Mouse (Mus musculus): ENCODE results near the gene Prkar1b. TPM values are rescaled to one million over a fixed set of nuclear protein-coding genes. Genes with fewer than 3 reads are reported as not detected.

Prkar1b gene
- polyA plus RNA-seq, 1 experiment = 1.7 TPM

DNA sequence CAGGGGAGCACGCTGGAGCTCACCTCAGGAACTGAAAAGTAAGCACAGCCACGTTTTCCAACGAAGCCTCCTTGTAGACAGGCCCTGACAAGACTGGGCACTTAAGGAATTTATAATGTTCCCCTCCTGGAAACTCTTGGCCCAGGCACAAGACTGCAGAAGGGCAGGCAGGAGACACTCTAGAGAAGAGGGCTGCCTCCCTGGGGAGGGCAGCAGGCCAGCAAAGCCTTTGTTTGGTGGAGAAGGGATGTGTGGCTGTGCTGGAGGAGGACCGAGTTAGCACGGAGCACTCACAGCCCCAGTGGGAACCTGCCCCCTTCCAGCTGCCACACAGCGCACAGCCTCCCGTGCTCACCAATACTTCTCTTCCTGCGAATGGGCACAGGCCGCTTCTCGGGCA lies 161.8 kb downstream of the Prkar1b start:
- H3K36me3 ChIP-seq (ENCODE audit: control insufficient read depth, insufficient read depth) = peaks cover 68% of the 10 kb centered on the region
- no peak overlapping the region for H3ac ChIP-seq (ENCODE audit: control insufficient read depth, insufficient read length, low read depth)
- H3K27me3 ChIP-seq (ENCODE audit: control insufficient read depth, insufficient read depth, insufficient read length) = no peaks in the 10 kb centered on the region
- no peak overlapping the region for H3K4me3 ChIP-seq (ENCODE audit: insufficient read depth, poor library complexity, severe bottlenecking)
- peaks cover 74% of the 10 kb centered on the region for H3K79me2 ChIP-seq (ENCODE audit: control insufficient read depth, insufficient read depth)
- H3K79me3 ChIP-seq (ENCODE audit: low read depth) = peaks cover 47% of the 10 kb centered on the region
- TF ChIP-seq USF1 (IDR thresholded peaks at IDR 0.05; ENCODE audit: low read depth) = no peak
- no peak for TF ChIP-seq MYOD1 (IDR thresholded peaks at IDR 0.05; ENCODE audit: control insufficient read depth, insufficient read length, low read depth)
- no peak for TF ChIP-seq CTCF (IDR thresholded peaks at IDR 0.05; ENCODE audit: control insufficient read depth, insufficient read depth, insufficient read length)
- TF ChIP-seq CEBPB (IDR thresholded peaks at IDR 0.05; ENCODE audit: low read depth) = no peak
- no peak for TF ChIP-seq MAX (IDR thresholded peaks at IDR 0.05)
- TF ChIP-seq MYOG (IDR thresholded peaks at IDR 0.05; ENCODE audit: control insufficient read depth, extremely low read depth, insufficient read length) = no peak
- TF ChIP-seq FOSL1 (IDR thresholded peaks at IDR 0.05; ENCODE audit: insufficient read depth, low read length, poor library complexity, severe bottlenecking) = no peak

DNA sequence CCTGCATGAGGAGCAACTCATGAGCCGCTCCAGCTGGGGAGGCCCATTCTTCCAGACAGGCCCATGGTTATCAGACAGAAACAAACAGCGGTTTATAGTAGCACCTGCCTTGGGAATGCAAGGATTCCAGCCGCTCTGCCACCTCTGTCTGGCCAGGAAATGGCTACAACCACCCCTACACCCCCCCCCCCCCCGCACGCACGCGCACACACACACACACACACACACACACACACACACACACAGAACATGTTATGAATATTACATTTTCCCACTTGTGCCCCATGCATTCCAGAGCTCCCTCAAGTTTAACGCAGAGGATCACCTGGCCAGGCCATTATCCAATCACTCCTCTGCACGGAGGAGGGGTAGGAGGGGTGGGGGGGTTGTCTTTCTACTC lies 167.9 kb downstream of the Prkar1b start:
- peaks cover 77% of the 10 kb centered on the region for H3K36me3 ChIP-seq (ENCODE audit: control insufficient read depth, insufficient read depth)
- H3K79me3 ChIP-seq (ENCODE audit: low read depth) = no peaks in the 10 kb centered on the region
- no peaks in the 10 kb centered on the region for H3K27me3 ChIP-seq (ENCODE audit: control insufficient read depth, insufficient read depth, insufficient read length)
- peaks cover 34% of the 10 kb centered on the region for H3K79me2 ChIP-seq (ENCODE audit: control insufficient read depth, insufficient read depth)
- no peak for TF ChIP-seq CEBPB (IDR thresholded peaks at IDR 0.05; ENCODE audit: low read depth)
- TF ChIP-seq USF1 (IDR thresholded peaks at IDR 0.05; ENCODE audit: low read depth) = no peak
- no peak for TF ChIP-seq MAX (IDR thresholded peaks at IDR 0.05)
- TF ChIP-seq MYOD1 (IDR thresholded peaks at IDR 0.05; ENCODE audit: control insufficient read depth, insufficient read length, low read depth) = no peak
- TF ChIP-seq CTCF (IDR thresholded peaks at IDR 0.05; ENCODE audit: control insufficient read depth, insufficient read depth, insufficient read length) = no peak
- no peak for TF ChIP-seq FOSL1 (IDR thresholded peaks at IDR 0.05; ENCODE audit: insufficient read depth, low read length, poor library complexity, severe bottlenecking)
- TF ChIP-seq MYOG (IDR thresholded peaks at IDR 0.05; ENCODE audit: control insufficient read depth, extremely low read depth, insufficient read length) = no peak
- H3ac ChIP-seq (ENCODE audit: control insufficient read depth, insufficient read length, low read depth) = no peak overlapping the region
- no peak overlapping the region for H3K4me3 ChIP-seq (ENCODE audit: insufficient read depth, poor library complexity, severe bottlenecking)

DNA sequence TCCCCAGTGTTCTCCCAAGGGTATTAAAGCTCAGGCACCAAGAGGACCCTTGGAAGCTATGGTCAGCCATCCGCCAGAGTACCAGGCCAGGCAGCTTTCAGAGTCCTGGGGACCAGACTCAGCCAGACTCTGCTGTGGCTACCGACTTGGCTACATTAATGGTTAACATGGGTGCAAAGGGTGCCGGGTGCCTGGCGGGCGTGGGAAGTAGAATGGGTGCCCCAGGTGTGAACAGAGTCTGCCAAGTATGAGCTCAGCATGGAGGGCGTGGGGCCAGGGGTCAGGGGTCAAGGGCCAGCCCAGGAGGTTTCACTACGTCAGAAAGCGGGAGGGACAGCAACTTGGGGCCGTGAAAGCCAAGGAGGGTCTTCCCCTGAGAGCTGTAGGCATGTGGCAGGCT lies 169.2 kb downstream of the Prkar1b start:
- Histone ChIP-seq H3K36me3 (ENCODE audit: control insufficient read depth, insufficient read depth) (peaks cover 76% of the 10 kb centered on the region), H3K4me3 (ENCODE audit: insufficient read depth, poor library complexity, severe bottlenecking) (no peak overlapping the region), H3K79me3 (ENCODE audit: low read depth) (peaks cover 2% of the 10 kb centered on the region), H3K79me2 (ENCODE audit: control insufficient read depth, insufficient read depth) (peaks cover 32% of the 10 kb centered on the region), H3ac (ENCODE audit: control insufficient read depth, insufficient read length, low read depth) (no peak overlapping the region), H3K27me3 (ENCODE audit: control insufficient read depth, insufficient read depth, insufficient read length) (no peaks in the 10 kb centered on the region)
- TF ChIP-seq USF1 (IDR thresholded peaks at IDR 0.05; ENCODE audit: low read depth) (no peak), FOSL1 (IDR thresholded peaks at IDR 0.05; ENCODE audit: insufficient read depth, low read length, poor library complexity, severe bottlenecking) (no peak)

DNA sequence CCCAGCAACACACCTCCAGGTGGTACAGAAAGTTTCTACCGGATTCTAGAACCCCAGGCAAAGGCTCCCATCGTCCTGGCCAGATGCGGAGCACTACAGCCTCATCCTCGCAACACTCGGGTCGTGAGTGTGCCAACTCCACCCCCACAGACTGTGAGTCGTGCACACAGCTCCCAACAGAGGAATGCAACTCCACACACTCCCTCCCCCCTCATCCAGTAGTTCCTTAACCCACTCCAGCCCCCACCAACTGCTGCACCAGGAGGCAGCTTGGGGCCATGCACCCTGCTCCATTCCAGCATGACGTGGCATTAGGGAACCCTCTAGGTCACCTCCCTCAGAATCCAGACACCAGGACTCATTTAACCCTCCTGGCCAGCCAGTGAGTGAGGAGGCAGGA lies 170.0 kb downstream of the Prkar1b start:
- peaks cover 2% of the 10 kb centered on the region for H3K79me3 ChIP-seq (ENCODE audit: low read depth)
- no peak for TF ChIP-seq CEBPB (IDR thresholded peaks at IDR 0.05; ENCODE audit: low read depth)
- no peak for TF ChIP-seq CTCF (IDR thresholded peaks at IDR 0.05; ENCODE audit: control insufficient read depth, insufficient read depth, insufficient read length)
- no peak for TF ChIP-seq MYOD1 (IDR thresholded peaks at IDR 0.05; ENCODE audit: control insufficient read depth, insufficient read length, low read depth)
- no peak for TF ChIP-seq USF1 (IDR thresholded peaks at IDR 0.05; ENCODE audit: low read depth)
- TF ChIP-seq MAX (IDR thresholded peaks at IDR 0.05) = no peak
- TF ChIP-seq FOSL1 (IDR thresholded peaks at IDR 0.05; ENCODE audit: insufficient read depth, low read length, poor library complexity, severe bottlenecking) = no peak
- no peak for TF ChIP-seq MYOG (IDR thresholded peaks at IDR 0.05; ENCODE audit: control insufficient read depth, extremely low read depth, insufficient read length)
- H3K4me3 ChIP-seq (ENCODE audit: insufficient read depth, poor library complexity, severe bottlenecking) = no peak overlapping the region
- no peak overlapping the region for H3ac ChIP-seq (ENCODE audit: control insufficient read depth, insufficient read length, low read depth)
- no peaks in the 10 kb centered on the region for H3K27me3 ChIP-seq (ENCODE audit: control insufficient read depth, insufficient read depth, insufficient read length)
- H3K79me2 ChIP-seq (ENCODE audit: control insufficient read depth, insufficient read depth) = peaks cover 26% of the 10 kb centered on the region
- peaks cover 76% of the 10 kb centered on the region for H3K36me3 ChIP-seq (ENCODE audit: control insufficient read depth, insufficient read depth)

DNA sequence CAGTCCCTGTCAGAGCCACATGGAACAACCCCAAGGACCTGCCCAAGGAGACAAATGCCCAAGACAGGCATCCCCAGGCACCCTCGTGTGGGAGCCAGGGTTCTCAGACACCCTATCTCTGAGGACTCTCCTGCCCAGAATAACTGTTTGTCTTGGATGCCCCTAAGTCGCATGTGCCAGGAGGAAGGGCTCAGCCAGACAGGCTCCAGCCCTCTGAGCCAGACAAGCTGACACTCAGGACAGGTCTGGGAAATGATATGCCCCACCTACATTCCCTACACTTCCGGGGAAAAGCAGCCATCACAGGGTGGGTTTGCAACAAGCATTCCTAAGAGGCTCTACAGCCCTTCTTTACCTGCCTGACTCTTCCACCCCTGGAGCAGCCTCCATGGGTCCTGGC lies 172.0 kb downstream of the Prkar1b start:
- TF ChIP-seq FOSL1 (IDR thresholded peaks at IDR 0.05; ENCODE audit: insufficient read depth, low read length, poor library complexity, severe bottlenecking) (no peak), MAX (IDR thresholded peaks at IDR 0.05) (no peak), CEBPB (IDR thresholded peaks at IDR 0.05; ENCODE audit: low read depth) (no peak)
- Histone ChIP-seq H3K4me3 (ENCODE audit: insufficient read depth, poor library complexity, severe bottlenecking) (no peak overlapping the region), H3K79me2 (ENCODE audit: control insufficient read depth, insufficient read depth) (peaks cover 17% of the 10 kb centered on the region), H3ac (ENCODE audit: control insufficient read depth, insufficient read length, low read depth) (no peak overlapping the region), H3K79me3 (ENCODE audit: low read depth) (peaks cover 2% of the 10 kb centered on the region), H3K36me3 (ENCODE audit: control insufficient read depth, insufficient read depth) (peaks cover 73% of the 10 kb centered on the region), H3K27me3 (ENCODE audit: control insufficient read depth, insufficient read depth, insufficient read length) (no peaks in the 10 kb centered on the region)

DNA sequence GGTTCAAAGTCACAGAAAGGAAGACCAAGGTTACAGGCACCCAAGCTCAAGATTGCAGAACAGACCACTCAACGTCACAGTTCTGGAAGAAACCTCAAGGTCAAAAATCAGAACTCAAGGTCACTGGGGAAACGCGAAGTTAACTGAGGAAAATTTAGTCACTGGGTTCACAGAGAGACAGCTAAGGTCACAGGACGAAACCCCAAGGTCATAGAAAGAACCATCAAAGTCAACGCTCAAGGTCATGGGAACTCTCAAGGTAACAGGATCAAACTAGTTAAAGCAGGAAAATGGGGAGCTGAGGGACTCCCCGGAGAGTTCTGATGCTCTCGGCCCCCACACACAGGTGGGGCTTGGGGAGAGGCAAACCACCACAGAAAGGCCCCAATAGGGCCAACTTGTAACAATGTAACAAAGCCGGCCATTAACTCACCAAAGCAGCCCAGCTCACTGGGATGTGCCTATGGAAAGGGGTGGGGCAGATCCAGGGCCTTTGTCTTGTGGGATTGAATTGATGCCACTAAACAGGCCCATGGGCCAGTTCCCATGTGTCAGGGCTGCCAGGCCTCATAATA lies 174.8 kb downstream of the Prkar1b start:
- peaks cover 2% of the 10 kb centered on the region for H3K79me3 ChIP-seq (ENCODE audit: low read depth)
- TF ChIP-seq USF1 (IDR thresholded peaks at IDR 0.05; ENCODE audit: low read depth) (no peak), CEBPB (IDR thresholded peaks at IDR 0.05; ENCODE audit: low read depth) (no peak), MYOD1 (IDR thresholded peaks at IDR 0.05; ENCODE audit: control insufficient read depth, insufficient read length, low read depth) (no peak), MAX (IDR thresholded peaks at IDR 0.05) (no peak), FOSL1 (IDR thresholded peaks at IDR 0.05; ENCODE audit: insufficient read depth, low read length, poor library complexity, severe bottlenecking) (no peak), CTCF (IDR thresholded peaks at IDR 0.05; ENCODE audit: control insufficient read depth, insufficient read depth, insufficient read length) (no peak), MYOG (IDR thresholded peaks at IDR 0.05; ENCODE audit: control insufficient read depth, extremely low read depth, insufficient read length) (no peak)

More for the DNA sequence above, 174.8 kb downstream of the Prkar1b start:
- H3K27me3 ChIP-seq (ENCODE audit: control insufficient read depth, insufficient read depth, insufficient read length) = no peaks in the 10 kb centered on the region
- peaks cover under 1% of the 10 kb centered on the region for H3K79me2 ChIP-seq (ENCODE audit: control insufficient read depth, insufficient read depth)
- H3K4me3 ChIP-seq (ENCODE audit: insufficient read depth, poor library complexity, severe bottlenecking) = no peak overlapping the region
- no peak overlapping the region for H3ac ChIP-seq (ENCODE audit: control insufficient read depth, insufficient read length, low read depth)
- H3K36me3 ChIP-seq (ENCODE audit: control insufficient read depth, insufficient read depth) = peaks cover 56% of the 10 kb centered on the region

Measured in C2C12 (cell line).